Mouse (Mus musculus) midbrain, embryonic 15.5 days (tissue): ENCODE measurements around the gene Dtx2. TPM values are rescaled to one million over a fixed set of nuclear protein-coding genes. Genes with fewer than 3 reads are reported as not detected.

ENCODE experiments used
- ATAC-seq: fragments of 200-750 bp; cut with Nextera tagmentation; replicated peaks from 2 replicates; pipeline ENCODE4 v1.8.0; 2017; ENCODE audit warnings: moderate TSS enrichment
- H3K27ac ChIP-seq: fragments of 300-500 bp; sonication (generic); 2 replicates; pipeline ENCODE4 v1.5.1; 2015; ENCODE audit warnings: mild to moderate bottlenecking, inconsistent platforms
- H3K27me3 ChIP-seq: fragments of 300-500 bp; sonication (generic); replicated peaks from 2 replicates; pipeline ENCODE4 v1.6.1; 2015; ENCODE audit warnings: inconsistent platforms
- H3K36me3 ChIP-seq: fragments of 300-500 bp; sonication (generic); replicated peaks from 2 replicates; pipeline ENCODE4 v1.6.1; 2015; ENCODE audit warnings: inconsistent platforms
- H3K4me1 ChIP-seq: fragments of 300-500 bp; sonication (generic); 2 replicates; pipeline ENCODE4 v1.6.1; 2015; ENCODE audit warnings: inconsistent platforms
- H3K4me2 ChIP-seq: fragments of 300-500 bp; sonication (generic); 2 replicates; pipeline ENCODE4 v1.6.1; 2015; ENCODE audit warnings: inconsistent platforms, mild to moderate bottlenecking, moderate library complexity
- H3K4me3 ChIP-seq: fragments of 300-500 bp; sonication (generic); 2 replicates; pipeline ENCODE4 v1.5.1; 2015; ENCODE audit warnings: mild to moderate bottlenecking, inconsistent platforms
- H3K9ac ChIP-seq: fragments of 300-500 bp; sonication (generic); 2 replicates; pipeline ENCODE4 v1.6.1; 2015; ENCODE audit warnings: mild to moderate bottlenecking, inconsistent platforms
- H3K9me3 ChIP-seq: fragments of 300-500 bp; sonication (generic); 2 replicates; pipeline ENCODE4 v1.6.1; 2016; ENCODE audit warnings: inconsistent platforms
- WGBS: fragments of 180-500 bp; shearing (Covaris S2); methylation state at CpG from one replicate; pipeline ENCODE4 v1.1.7; 2015; ENCODE audit warnings: mixed read lengths; 5-methylcytosine and 5-hydroxymethylcytosine counted together
- polyA plus RNA-seq: library from polyadenylated mRNA; unstranded; fragments of >200 nt; fragmentation: Nextera tagmentation; extraction: Ambion mirVana; gene quantifications from 2 replicates; pipeline ENCODE4 v1.2.1, GENCODE M21; 2015

Dtx2 gene
- polyA plus RNA-seq, 1 experiment from 2014 or later, result 26.8 TPM

DNA sequence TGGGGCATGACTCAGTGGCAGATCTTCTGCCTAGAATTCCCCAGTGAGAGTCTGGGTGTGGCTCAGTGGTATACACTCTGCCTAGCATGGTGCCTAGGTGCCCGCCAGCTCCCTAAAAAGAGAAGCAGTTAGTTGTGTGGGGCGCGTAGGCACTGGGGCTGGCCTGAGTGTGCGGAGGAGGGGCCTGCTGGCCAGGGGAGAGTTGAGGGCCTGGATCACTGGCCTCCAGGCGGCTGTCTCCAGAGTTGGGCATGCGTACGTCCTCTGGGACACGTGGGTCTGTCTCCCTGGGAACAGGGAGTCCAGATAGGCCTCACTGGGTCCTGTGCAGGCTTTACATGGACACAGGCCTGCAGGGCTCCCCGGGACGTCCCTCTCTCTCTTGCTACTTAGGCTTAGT, 20.3 kb downstream of the Dtx2 start:
- Histone ChIP-seq H3K4me1 (peaks cover 5% of the 10 kb centered on the region), H3K4me3 (no peak overlapping the region), H3K9me3 (no peaks in the 10 kb centered on the region), H3K27me3 (no peaks in the 10 kb centered on the region), H3K4me2 (no peak overlapping the region), H3K36me3 (peaks cover 20% of the 10 kb centered on the region; the same call in 1 of the 2 replicates), H3K9ac (no peak overlapping the region), H3K27ac (no peak overlapping the region)
- WGBS, result 80% methylated on average over 10 of the region's 10 CpGs
- ATAC-seq, result no peak

- no peak overlapping the region for H3K4me3 ChIP-seq
- H3K9ac ChIP-seq, result no peak overlapping the region
- no peaks in the 10 kb centered on the region for H3K9me3 ChIP-seq
- WGBS, result 77% methylated on average over 10 of the region's 10 CpGs
- peaks cover 13% of the 10 kb centered on the region; the same call in 1 of the 2 replicates for H3K36me3 ChIP-seq
- ATAC-seq, result no peak
- no peaks in the 10 kb centered on the region for H3K27me3 ChIP-seq
- H3K27ac ChIP-seq, result peak overlapping the region; percentile 36; the same call in 1 of the 2 replicates
- H3K4me2 ChIP-seq, result no peak overlapping the region
- H3K4me1 ChIP-seq, result peaks cover 5% of the 10 kb centered on the region
Observed at GRCm38 (mm10) chr5:136015586-136015985, 21.0 kb downstream of the Dtx2 start.

GRCm38 (mm10) chr5:136016014-136016876, 21.6 kb downstream of the Dtx2 start:
- H3K9me3 ChIP-seq, result no peaks in the 10 kb centered on the region
- ATAC-seq, result no peak
- H3K27ac ChIP-seq, result no peak overlapping the region
- no peak overlapping the region for H3K9ac ChIP-seq
- no peaks in the 10 kb centered on the region for H3K27me3 ChIP-seq
- H3K4me1 ChIP-seq, result peaks cover 5% of the 10 kb centered on the region
- WGBS, result 76% methylated on average over 10 of the region's 10 CpGs
- no peak overlapping the region for H3K4me2 ChIP-seq
- peaks cover 11% of the 10 kb centered on the region; the same call in 1 of the 2 replicates for H3K36me3 ChIP-seq
- H3K4me3 ChIP-seq, result no peak overlapping the region

DNA sequence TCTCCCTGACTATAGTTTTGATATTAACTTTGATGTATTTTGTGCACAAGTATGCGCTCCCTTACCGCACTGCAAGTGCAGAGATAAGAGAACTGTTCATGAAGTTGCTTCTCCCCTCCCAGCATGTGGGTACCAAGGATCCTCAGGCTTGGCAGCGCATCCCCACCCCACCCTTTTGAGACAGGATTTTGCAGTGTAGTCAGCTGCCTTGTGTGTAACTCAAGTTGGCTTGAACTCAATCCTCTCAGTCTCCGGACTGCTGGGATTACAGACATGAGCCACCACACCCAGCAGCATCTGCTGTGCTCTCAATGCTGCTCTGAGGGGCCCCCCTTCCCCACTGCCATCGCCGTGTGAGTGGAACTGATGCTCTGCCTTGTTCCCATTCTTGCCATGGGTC, 22.7 kb downstream of the Dtx2 start:
- Histone ChIP-seq H3K4me2 (no peak overlapping the region), H3K4me1 (peaks cover 5% of the 10 kb centered on the region), H3K27ac (no peak overlapping the region), H3K9me3 (no peaks in the 10 kb centered on the region), H3K36me3 (peaks cover 3% of the 10 kb centered on the region; the same call in 1 of the 2 replicates), H3K9ac (no peak overlapping the region), H3K27me3 (no peaks in the 10 kb centered on the region), H3K4me3 (no peak overlapping the region)
- WGBS, result 82% methylated on average over 6 of the region's 6 CpGs
- no peak for ATAC-seq

DNA sequence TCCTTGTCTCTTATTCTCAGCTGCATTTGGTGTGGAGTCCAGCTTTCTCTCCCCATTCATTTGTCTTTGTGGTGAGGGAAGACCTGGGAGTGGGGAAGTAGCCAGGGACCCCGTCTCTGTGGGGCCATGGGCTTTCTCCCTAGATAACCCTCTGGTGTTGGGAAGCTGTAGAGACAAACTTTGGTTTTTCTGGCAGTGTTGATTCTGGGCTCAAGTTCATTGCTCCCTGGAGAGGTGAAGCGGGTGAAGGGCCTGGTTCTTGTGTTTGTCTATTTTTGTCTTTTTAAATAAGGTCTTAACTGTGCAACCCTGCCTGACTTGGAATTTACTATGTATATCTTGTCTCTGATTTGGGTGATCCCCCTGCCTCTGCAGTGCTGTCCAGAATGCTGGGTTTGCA, 24.1 kb downstream of the Dtx2 start:
- H3K27me3 ChIP-seq, result no peaks in the 10 kb centered on the region
- H3K27ac ChIP-seq, result no peak overlapping the region
- H3K4me3 ChIP-seq, result no peak overlapping the region
- no peak for ATAC-seq
- 93% methylated on average over 2 of the region's 2 CpGs for WGBS
- H3K4me2 ChIP-seq, result no peak overlapping the region
- H3K9me3 ChIP-seq, result no peaks in the 10 kb centered on the region
- peaks cover 5% of the 10 kb centered on the region for H3K4me1 ChIP-seq
- no peak overlapping the region for H3K9ac ChIP-seq
- H3K36me3 ChIP-seq, result no peaks in the 10 kb centered on the region

GRCm38 (mm10) chr5:136019907-136020306, 25.3 kb downstream of the Dtx2 start:
- Histone ChIP-seq H3K4me1 (peaks cover 5% of the 10 kb centered on the region), H3K4me2 (no peak overlapping the region), H3K36me3 (no peaks in the 10 kb centered on the region), H3K9ac (no peak overlapping the region), H3K9me3 (no peaks in the 10 kb centered on the region), H3K27ac (no peak overlapping the region), H3K27me3 (no peaks in the 10 kb centered on the region), H3K4me3 (no peak overlapping the region)
- 42% methylated on average over 1 of the region's 1 CpGs for WGBS
- ATAC-seq, result no peak

DNA sequence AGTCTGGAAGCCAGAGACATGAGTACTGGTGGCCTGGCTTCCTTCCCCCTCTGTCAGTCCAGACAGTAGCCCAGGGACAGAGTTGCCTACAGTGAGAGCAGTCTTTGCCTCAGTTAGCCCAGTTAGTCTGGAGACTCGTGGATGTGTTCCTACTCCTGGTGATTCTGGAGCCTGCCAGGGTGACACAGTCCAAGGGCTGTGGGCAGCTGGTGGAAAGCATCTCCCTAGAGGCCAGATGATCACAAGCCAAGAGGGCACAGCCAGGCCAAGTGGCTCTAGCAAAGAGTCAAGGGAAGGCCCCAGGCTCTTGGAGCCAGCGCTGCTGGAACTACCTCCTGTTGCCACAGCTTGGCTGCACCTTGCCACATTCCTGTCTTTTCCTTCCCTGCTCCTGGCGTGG, 31.1 kb downstream of the Dtx2 start:
- H3K4me3 ChIP-seq, result no peak overlapping the region
- no peak overlapping the region for H3K27ac ChIP-seq
- H3K4me2 ChIP-seq, result no peak overlapping the region
- WGBS, result 82% methylated on average over 3 of the region's 3 CpGs
- H3K4me1 ChIP-seq, result no peaks in the 10 kb centered on the region
- H3K9ac ChIP-seq, result no peak overlapping the region
- ATAC-seq, result no peak
- H3K27me3 ChIP-seq, result no peaks in the 10 kb centered on the region
- peaks cover 15% of the 10 kb centered on the region; the same call in 1 of the 2 replicates for H3K36me3 ChIP-seq
- no peaks in the 10 kb centered on the region for H3K9me3 ChIP-seq

DNA sequence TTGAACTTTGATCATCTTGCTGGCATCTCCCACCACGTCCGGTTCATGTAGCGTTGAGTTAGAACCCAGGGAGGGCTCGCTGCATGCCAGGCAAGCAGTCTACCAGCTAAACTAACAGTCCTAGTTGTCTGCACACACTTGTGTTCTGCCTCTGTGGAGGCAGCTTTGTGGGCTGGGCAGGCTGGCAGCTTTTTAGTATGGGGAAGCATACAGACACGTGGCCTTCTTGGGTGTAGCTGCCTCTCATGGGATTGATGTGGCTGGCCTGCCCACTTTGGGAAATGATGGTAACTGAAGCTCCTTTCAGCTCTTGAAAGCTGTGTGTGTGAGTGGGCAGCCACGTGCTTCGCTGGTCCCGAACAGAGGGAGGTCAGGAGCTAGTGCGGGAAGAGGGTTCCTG, 32.3 kb downstream of the Dtx2 start:
- ATAC-seq, result no peak
- no peak overlapping the region for H3K27ac ChIP-seq
- no peaks in the 10 kb centered on the region for H3K27me3 ChIP-seq
- H3K4me1 ChIP-seq, result no peaks in the 10 kb centered on the region
- no peak overlapping the region for H3K4me2 ChIP-seq
- no peak overlapping the region for H3K9ac ChIP-seq
- H3K9me3 ChIP-seq, result no peaks in the 10 kb centered on the region
- H3K36me3 ChIP-seq, result peaks cover 15% of the 10 kb centered on the region; the same call in 1 of the 2 replicates
- 77% methylated on average over 9 of the region's 9 CpGs for WGBS
- H3K4me3 ChIP-seq, result no peak overlapping the region

DNA sequence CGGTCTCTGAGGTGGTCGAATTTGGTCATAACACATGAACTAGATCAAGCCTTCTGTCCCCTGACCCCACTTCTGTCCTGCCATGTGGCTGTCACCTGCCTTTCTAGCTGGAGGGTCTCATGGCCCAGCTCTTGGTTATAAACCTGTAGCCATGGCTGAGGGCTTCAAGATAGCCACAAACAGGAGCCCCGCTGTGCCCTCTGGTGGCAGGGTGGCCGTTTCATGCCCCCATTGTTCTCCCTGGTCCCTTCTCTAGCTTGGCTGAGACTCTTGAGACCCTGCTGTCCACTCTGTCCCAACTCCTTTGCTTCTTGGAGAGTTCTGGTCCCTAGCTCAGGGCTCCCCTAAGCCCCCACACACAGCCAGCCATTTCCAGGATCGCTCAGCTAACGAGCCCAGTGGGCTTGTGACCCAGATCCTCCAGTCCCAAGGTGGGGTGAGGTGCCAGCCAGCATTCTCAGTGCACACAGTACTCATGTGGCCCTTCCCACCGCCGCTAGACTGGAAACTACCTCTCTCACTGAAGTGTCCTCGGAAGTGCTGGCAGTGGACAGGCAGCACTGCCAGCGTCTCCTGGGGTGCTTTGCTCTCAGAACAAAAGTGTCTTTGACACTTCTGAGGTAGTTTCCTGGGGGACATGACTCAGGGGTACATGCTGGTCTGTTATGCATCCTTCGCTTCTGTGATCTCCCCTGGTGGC, 33.2 kb downstream of the Dtx2 start:
- no peaks in the 10 kb centered on the region for H3K4me1 ChIP-seq
- H3K4me2 ChIP-seq, result no peak overlapping the region
- H3K27me3 ChIP-seq, result no peaks in the 10 kb centered on the region
- ATAC-seq, result no peak
- H3K27ac ChIP-seq, result no peak overlapping the region
- no peak overlapping the region for H3K4me3 ChIP-seq
- H3K9ac ChIP-seq, result no peak overlapping the region
- peaks cover 15% of the 10 kb centered on the region; the same call in 1 of the 2 replicates for H3K36me3 ChIP-seq
- H3K9me3 ChIP-seq, result no peaks in the 10 kb centered on the region
- WGBS, result 76% methylated on average over 11 of the region's 11 CpGs

DNA sequence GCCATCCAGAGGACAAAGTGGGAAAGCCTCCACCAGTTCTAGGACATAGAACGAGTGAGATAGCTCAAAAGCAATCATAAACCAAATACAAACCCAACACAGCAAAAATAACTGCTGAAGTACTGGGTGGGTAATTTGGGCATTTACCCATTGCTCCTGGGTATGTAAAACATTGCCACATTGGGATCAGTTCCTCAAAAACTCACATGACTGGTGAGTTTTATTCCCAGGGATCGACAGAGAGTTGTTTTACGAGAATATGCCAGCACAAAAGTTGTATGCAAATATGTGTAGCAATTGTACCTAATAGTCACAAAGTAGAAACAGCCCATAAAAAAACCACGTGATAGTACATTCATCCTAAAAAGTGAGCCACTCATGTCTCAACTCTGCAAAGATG, 40.3 kb downstream of the Dtx2 start:
- H3K27ac ChIP-seq, result no peak overlapping the region
- H3K36me3 ChIP-seq, result 0 out of 2 replicates have a peak, but pooled peaks cover 5% of the 10 kb centered on the region
- H3K9me3 ChIP-seq, result no peaks in the 10 kb centered on the region
- H3K4me2 ChIP-seq, result no peak overlapping the region
- no peak overlapping the region for H3K9ac ChIP-seq
- no peaks in the 10 kb centered on the region for H3K27me3 ChIP-seq
- WGBS, result 85% methylated on average over 4 of the region's 4 CpGs
- ATAC-seq, result no peak
- H3K4me3 ChIP-seq, result no peak overlapping the region
- H3K4me1 ChIP-seq, result no peaks in the 10 kb centered on the region

GRCm38 (mm10) chr5:136035285-136035684, 40.7 kb downstream of the Dtx2 start:
- ATAC-seq, result no peak
- H3K27ac ChIP-seq, result no peak overlapping the region
- no peaks in the 10 kb centered on the region for H3K27me3 ChIP-seq
- H3K9me3 ChIP-seq, result no peaks in the 10 kb centered on the region
- no peak overlapping the region for H3K4me3 ChIP-seq
- H3K4me2 ChIP-seq, result no peak overlapping the region
- 82% methylated on average over 1 of the region's 1 CpGs for WGBS
- H3K9ac ChIP-seq, result no peak overlapping the region
- 0 out of 2 replicates have a peak, but pooled peaks cover 4% of the 10 kb centered on the region for H3K36me3 ChIP-seq
- H3K4me1 ChIP-seq, result no peaks in the 10 kb centered on the region

- no peak overlapping the region for H3K4me3 ChIP-seq
- no peaks in the 10 kb centered on the region for H3K36me3 ChIP-seq
- WGBS, result 100% methylated on average over 1 of the region's 1 CpGs
- H3K27me3 ChIP-seq, result no peaks in the 10 kb centered on the region
- H3K9me3 ChIP-seq, result no peaks in the 10 kb centered on the region
- H3K4me2 ChIP-seq, result no peak overlapping the region
- H3K4me1 ChIP-seq, result no peaks in the 10 kb centered on the region
- H3K9ac ChIP-seq, result no peak overlapping the region
- no peak for ATAC-seq
- H3K27ac ChIP-seq, result no peak overlapping the region
Observed at GRCm38 (mm10) chr5:136036667-136037066, 42.1 kb downstream of the Dtx2 start.
